Mouse (Mus musculus): ENCODE measurements around the gene Slirp.
"Not testable (repeated sequence)": the region's sequence is repeated elsewhere in the genome, so short reads cannot be mapped to it uniquely, and the experiment has no call there.

The Slirp gene

GRCm38 (mm10) chr12:87428295-87428694 is 15.4 kb upstream of the Slirp start:
- no peak for DNase-seq (ENCODE audit: low spot score in 2 of 2)

DNA sequence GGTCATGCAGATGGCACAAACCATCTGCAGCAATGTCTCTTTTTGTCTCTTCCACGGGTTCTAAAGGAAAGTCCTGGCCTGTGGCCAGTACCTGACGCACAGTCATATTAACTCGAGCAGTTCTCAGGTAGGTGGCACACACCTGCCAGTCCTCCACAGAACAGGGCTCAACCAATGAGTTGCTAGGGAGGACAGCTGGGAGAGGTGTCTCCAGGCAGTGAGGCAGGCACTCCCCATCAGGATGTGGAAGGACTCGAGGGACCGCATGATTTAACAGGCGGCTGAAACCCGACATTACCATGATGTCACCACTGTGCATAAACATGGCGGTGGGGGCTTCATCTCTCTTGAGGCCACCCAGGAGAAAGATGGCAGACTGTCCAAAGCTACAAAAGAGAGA is 14.8 kb upstream of the Slirp start:
- DNase-seq (ENCODE audit: low spot score in 2 of 2): no peak

DNA sequence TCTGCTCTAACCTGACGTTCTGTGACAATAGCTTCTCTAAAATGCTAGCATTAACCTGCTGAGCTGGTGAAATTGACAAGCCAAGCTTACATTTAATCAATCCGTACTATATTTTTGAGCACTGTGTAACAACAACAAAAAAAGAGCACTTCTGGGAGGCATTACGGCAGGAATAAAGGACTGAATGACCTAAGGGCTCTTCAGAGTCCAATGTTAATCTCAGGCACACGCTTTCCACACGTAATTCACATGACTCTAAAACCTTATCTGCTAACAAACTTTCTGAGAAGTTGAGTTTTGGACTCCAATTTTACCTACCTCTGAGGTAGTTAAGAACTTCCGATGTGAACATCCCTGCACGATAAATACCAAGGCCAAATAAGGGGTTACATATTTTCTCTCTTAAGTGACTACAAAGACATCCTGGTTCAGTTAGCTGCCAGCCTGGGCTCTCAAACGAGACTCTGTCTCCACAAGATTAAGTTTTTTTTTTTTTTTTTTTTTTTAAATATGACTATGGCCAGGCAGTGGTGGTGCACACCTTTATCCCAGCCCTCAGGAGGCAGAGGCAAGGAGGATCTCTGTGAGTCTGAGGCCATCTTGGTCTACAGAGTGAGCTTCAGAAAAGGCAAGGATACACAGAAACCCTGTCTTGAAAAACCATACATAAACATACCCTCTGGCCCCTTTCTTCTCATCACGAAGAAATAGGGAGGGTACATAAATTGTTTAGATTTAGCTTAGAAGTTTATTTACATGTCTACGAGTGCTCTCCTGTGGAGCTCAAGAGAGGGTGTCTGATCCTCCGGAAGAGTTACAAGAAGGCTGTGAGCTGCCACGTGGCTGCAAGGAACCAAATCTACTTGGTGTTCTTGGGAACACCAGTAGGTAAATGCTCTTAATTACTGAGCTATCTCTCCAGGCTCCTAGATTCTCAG is 1.2 kb upstream of the Slirp start:
- DNase-seq (ENCODE audit: low spot score in 2 of 2): no peak

DNA sequence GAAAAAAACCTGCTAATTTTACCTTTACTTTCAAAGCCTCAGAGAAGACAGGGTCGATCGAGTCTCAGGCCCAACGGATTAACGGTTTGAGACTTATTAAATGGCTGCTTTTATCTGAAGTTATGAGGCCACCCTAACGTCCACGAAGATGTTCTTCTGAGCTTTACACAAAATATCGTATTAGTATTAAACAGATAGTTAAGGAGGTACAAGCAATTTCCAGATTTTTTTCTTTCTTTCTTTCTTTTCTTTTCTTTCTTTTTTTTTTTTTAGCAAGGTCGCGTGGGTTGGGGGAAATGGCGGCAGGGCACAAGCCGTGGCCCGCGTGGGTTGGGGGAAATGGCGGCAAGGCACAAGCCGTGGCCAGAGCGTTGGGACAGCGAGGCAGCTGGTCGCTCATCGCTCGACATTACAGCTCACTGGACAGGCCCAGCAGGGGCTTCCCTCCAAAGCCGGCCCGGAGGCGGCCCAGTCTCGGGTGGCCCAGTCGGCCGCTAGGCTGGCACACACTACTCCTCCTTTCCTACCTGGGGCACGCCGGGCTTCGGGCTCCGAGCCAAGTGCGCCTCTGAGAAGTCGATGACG is 489 bp upstream of the Slirp start:
- DNase-seq (ENCODE audit: low spot score in 2 of 2): no peak

DNA sequence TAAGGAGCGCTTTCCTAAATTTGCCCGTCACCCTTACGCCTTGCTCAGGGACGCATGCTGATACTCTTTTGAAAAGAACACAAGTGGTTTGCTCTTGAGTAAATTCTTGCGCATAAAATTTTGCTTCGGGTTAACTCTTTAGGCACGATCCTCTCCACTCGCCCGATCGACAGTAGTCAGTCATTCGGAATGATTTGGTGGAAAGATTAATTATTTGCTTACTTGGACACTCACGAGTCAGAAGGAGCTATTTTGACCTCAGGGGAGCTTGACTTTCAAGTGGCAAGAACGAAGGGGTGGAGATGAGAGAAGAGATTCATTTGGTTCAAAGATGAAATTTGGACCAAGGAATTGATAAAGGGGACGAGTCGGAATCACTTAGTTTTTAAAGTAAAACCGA is 515 bp downstream of the Slirp start:
- DNase-seq (ENCODE audit: low spot score in 2 of 2): no peak

GRCm38 (mm10) chr12:87449456-87449855 is 5.8 kb downstream of the Slirp start:
- no peak for DNase-seq (ENCODE audit: low spot score in 2 of 2)

- no peak for DNase-seq (ENCODE audit: low spot score in 2 of 2)
These were observed 21.1 kb downstream of the Slirp start for GRCm38 (mm10) chr12:87464678-87465297.

DNA sequence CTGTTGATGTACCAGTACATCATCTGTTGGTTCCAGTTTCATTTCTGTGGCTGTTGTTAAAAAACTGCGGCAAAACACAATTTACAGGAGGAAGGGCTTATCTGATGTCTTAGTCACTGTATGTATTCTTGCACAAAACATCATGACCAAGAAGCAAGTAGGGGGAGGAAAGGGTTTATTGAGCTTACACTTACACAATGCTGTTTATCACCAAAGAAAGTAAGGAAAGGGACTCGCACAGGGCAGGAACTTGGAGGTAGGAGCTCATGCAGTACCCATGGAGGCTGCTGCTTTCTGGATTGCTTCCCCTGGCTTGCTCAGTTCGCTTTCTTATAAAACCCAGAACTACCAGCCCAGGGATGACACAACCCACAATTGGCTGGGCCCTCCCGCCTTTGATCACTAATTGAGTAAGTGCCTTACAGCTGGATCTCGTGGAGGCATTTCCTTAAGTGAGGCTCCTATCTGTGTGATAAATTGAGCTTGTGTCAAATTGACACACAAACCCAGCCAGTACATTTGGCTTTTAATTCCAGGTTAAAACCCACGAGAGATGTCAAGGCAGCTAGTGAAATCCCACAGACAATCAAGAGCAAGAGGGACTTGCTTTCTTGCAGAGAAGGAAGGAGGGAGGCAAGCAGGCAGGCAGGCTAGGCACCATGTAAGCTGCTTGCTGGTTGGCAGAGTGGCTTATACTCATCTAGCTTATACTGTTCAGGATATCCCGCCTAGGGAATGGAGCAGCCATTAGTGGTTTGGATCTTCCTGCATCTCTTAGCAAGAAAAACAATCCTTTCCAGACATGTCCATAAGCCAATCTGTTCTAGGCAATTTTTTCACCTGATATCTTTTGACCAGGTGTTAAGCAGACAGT is 26.8 kb downstream of the Slirp start:
- DNase-seq (ENCODE audit: low spot score in 2 of 2): no peak

- no peak for DNase-seq (ENCODE audit: low spot score in 2 of 2)
These were observed 27.8 kb downstream of the Slirp start for GRCm38 (mm10) chr12:87471421-87471963.

DNA sequence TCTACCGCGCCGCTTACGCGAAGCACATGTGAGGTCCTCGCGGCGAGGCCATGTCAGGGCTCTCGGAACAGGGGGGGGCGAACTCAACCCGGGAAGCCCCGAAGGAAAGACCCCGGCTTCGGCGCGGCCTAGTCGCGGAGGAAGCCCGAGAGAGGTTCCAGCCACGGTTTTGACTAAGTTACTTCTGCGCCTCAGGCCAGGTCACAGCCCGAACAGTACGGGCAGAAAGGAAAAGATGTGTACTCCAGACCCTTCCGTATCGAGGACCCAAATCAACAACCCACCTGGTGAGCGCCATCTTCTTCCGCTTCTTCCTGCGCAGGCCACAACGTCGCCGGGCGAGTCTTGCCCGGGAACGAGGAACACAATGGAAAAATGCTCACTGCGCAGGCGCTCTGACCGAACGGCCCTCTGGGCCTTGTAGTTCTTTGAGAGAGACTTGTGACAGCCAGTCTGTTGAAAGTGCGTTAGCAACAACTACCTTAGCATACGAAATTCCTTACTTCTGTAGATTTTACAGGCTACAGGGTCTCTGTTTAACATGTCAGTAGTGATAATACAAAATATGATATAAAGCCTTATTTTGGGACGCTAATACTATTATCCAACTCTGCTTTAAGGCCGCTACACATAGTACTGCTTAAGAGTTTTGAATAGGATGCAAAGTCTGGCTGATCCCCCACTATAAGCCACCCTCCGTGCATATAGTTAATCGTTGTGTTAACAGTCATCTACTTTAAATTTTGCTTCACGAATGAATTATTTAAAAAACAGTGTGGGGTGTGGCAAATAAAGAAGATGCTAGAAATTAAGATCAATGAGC is 28.5 kb downstream of the Slirp start, which contains the start of gene Snw1:
Gene Snw1 (minus strand): TSS at position 311 of the 823 bp plus-strand sequence.
- peak; percentile 92 to 94 for DNase-seq (ENCODE audit: low spot score in 2 of 2)

DNA sequence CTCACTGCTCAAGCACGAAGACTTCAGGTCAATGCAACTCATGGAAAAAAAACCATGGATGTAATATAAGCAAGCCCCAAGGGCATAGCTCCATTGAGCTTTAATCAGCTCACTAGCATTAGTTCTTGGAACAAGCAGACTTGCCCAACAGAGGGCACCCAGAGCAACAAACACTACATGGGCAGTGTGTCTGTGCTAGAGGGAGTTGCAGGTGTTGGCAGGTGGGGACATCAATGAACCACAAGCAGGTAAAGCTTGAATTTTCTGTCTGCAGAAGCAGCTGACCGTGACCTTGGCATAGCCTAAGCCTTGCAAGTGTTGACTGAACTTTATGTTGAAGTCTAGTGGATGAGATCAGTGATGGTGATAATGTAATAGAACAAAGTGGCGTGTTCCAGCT is 31.1 kb downstream of the Slirp start:
- no peak for DNase-seq (ENCODE audit: low spot score in 2 of 2)

- not testable (repeated sequence) for DNase-seq (ENCODE audit: low spot score in 2 of 2)
These were observed 38.8 kb downstream of the Slirp start for GRCm38 (mm10) chr12:87482482-87482881.

GRCm38 (mm10) chr12:87488683-87489082 is 45.0 kb downstream of the Slirp start:
- DNase-seq (ENCODE audit: low spot score in 2 of 2): not testable (repeated sequence)

DNA sequence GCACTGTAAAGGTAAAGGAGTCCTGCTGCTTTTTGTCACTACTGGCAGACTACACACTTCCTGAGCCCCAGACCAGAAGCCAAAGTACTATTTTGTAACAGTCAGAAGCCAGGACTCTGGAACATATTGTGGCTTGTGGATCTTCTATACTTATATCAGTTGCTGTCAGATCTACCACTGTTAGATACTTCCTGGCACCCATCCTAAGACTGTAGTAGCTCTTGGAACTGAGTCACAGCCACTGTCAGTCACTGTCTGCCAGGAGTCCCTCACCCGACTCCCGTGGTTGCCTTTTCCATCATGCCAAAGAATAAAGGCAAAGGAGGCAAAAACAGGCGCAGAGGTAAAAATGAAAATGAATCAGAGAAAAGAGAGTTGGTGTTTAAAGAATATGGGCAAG is 50.7 kb downstream of the Slirp start, which contains the start of gene Gm5788:
Gene Gm5788 (plus strand): TSS at position 301 of the 400 bp plus-strand sequence.
- not testable (repeated sequence) for DNase-seq (ENCODE audit: low spot score in 2 of 2)

Measured in frontal cortex, postnatal 10 days (tissue).